Mouse (Mus musculus): ENCODE results near the gene Pi4k2a. TPM values are rescaled to one million over a fixed set of nuclear protein-coding genes. Genes with fewer than 3 reads are reported as not detected.

Pi4k2a gene
- total and polyA plus RNA-seq, 2 experiments from 2014 or later: 16.3 to 34.1 TPM

GRCm38 (mm10) chr19:42125501-42126218 is 35.4 kb downstream of the Pi4k2a start:
- Histone ChIP-seq H3K4me1 (ENCODE audit: insufficient read depth) (peaks cover 7% of the 10 kb centered on the region), H3K9me3 (ENCODE audit: low read length) (no peaks in the 10 kb centered on the region), H3K4me3 (ENCODE audit: low read depth, low read length) (no peak overlapping the region), H3K9ac (no peak overlapping the region), H3K4me2 (ENCODE audit: low read depth) (no peak overlapping the region), H3K36me3 (ENCODE audit: insufficient read depth) (peaks cover 30% of the 10 kb centered on the region), H3K27ac (ENCODE audit: low read depth, low read length) (no peak overlapping the region), H3K27me3 (ENCODE audit: insufficient read depth, low read length) (no peaks in the 10 kb centered on the region)
- 66% methylated on average over 11 of the region's 11 CpGs for WGBS
- no peak for TF ChIP-seq CTCF (IDR thresholded peaks at IDR 0.05; ENCODE audit: low read depth)
- no peak for ATAC-seq
- no peak for DNase-seq

- Histone ChIP-seq H3K9ac (no peak overlapping the region), H3K36me3 (ENCODE audit: insufficient read depth) (peaks cover 25% of the 10 kb centered on the region)
- WGBS: 93% methylated on average over 6 of the region's 6 CpGs
These were observed 35.9 kb downstream of the Pi4k2a start for GRCm38 (mm10) chr19:42126219-42126605.

DNA sequence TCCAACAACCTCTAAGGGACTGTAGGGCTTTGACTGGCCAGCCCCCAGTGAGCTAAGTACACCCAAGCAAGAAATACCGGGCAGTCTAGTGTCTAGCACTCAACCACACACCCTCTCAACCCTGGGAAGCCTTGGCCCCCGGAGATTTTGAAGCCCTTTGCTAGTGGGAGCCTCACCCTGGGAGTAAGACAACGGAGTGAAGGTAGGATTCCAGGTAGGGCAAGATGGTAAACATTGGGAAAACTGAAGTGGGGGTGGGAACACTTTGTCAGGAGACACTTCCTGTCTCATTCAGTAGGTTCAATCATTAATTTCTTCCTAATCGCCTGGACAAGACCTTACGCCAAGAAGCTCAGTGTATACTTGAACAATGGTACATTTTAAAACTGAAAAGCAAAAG is 36.8 kb downstream of the Pi4k2a start:
- DNase-seq: no peak
- 92% methylated on average over 5 of the region's 5 CpGs for WGBS
- TF ChIP-seq CTCF (IDR thresholded peaks at IDR 0.05; ENCODE audit: low read depth): no peak
- Histone ChIP-seq H3K27ac (ENCODE audit: low read depth, low read length) (no peak overlapping the region), H3K36me3 (ENCODE audit: insufficient read depth) (peaks cover 18% of the 10 kb centered on the region), H3K27me3 (ENCODE audit: insufficient read depth, low read length) (no peaks in the 10 kb centered on the region), H3K4me2 (ENCODE audit: low read depth) (no peak overlapping the region), H3K9me3 (ENCODE audit: low read length) (no peaks in the 10 kb centered on the region), H3K4me1 (ENCODE audit: insufficient read depth) (peaks cover 7% of the 10 kb centered on the region), H3K4me3 (ENCODE audit: low read depth, low read length) (no peak overlapping the region), H3K9ac (no peak overlapping the region)
- no peak for ATAC-seq

More at GRCm38 (mm10) chr19:42126219-42126605, 35.9 kb downstream of the Pi4k2a start:
- H3K4me3 ChIP-seq (ENCODE audit: low read depth, low read length): no peak overlapping the region
- H3K4me1 ChIP-seq (ENCODE audit: insufficient read depth): peaks cover 7% of the 10 kb centered on the region
- DNase-seq: no peak
- no peaks in the 10 kb centered on the region for H3K27me3 ChIP-seq (ENCODE audit: insufficient read depth, low read length)
- no peaks in the 10 kb centered on the region for H3K9me3 ChIP-seq (ENCODE audit: low read length)
- H3K4me2 ChIP-seq (ENCODE audit: low read depth): no peak overlapping the region
- no peak for TF ChIP-seq CTCF (IDR thresholded peaks at IDR 0.05; ENCODE audit: low read depth)
- no peak overlapping the region for H3K27ac ChIP-seq (ENCODE audit: low read depth, low read length)
- no peak for ATAC-seq

GRCm38 (mm10) chr19:42128052-42128740 is 37.9 kb downstream of the Pi4k2a start:
- no peak for TF ChIP-seq CTCF (IDR thresholded peaks at IDR 0.05; ENCODE audit: low read depth)
- Histone ChIP-seq H3K36me3 (ENCODE audit: insufficient read depth) (peaks cover 8% of the 10 kb centered on the region; the same call in 1 of the 2 replicates), H3K4me3 (ENCODE audit: low read depth, low read length) (peak overlapping the region; percentile 52), H3K9me3 (ENCODE audit: low read length) (no peaks in the 10 kb centered on the region), H3K27ac (ENCODE audit: low read depth, low read length) (no peak overlapping the region), H3K27me3 (ENCODE audit: insufficient read depth, low read length) (no peaks in the 10 kb centered on the region), H3K9ac (peak overlapping the region; percentile 62), H3K4me1 (ENCODE audit: insufficient read depth) (peaks cover 7% of the 10 kb centered on the region), H3K4me2 (ENCODE audit: low read depth) (peak overlapping the region; percentile 98)
- DNase-seq (no peak), ATAC-seq (no peak)
- WGBS: 5% methylated on average over 23 of the region's 23 CpGs

GRCm38 (mm10) chr19:42128787-42129508 is 38.7 kb downstream of the Pi4k2a start, which contains the start of gene Avpi1:
Gene Avpi1, minus strand, starts transcription at chr19:42129059.
- 1% methylated on average over 54 of the region's 54 CpGs for WGBS
- no peaks in the 10 kb centered on the region for H3K9me3 ChIP-seq (ENCODE audit: low read length)
- H3K9ac ChIP-seq: peak within 1 kb of the TSS; percentile 62
- peaks cover 7% of the 10 kb centered on the region for H3K4me1 ChIP-seq (ENCODE audit: insufficient read depth)
- peaks cover 2% of the 10 kb centered on the region; the same call in 1 of the 2 replicates for H3K36me3 ChIP-seq (ENCODE audit: insufficient read depth)
- H3K27me3 ChIP-seq (ENCODE audit: insufficient read depth, low read length): no peaks in the 10 kb centered on the region
- ATAC-seq: peak; percentile 98
- peak within 1 kb of the TSS; percentile 52 for H3K4me3 ChIP-seq (ENCODE audit: low read depth, low read length)
- peak within 1 kb of the TSS; percentile 98 for H3K4me2 ChIP-seq (ENCODE audit: low read depth)
- no peak for TF ChIP-seq CTCF (IDR thresholded peaks at IDR 0.05; ENCODE audit: low read depth)
- DNase-seq: peak; percentile 97
- H3K27ac ChIP-seq (ENCODE audit: low read depth, low read length): peak within 1 kb of the TSS; percentile 22

- no peak for TF ChIP-seq CTCF (IDR thresholded peaks at IDR 0.05; ENCODE audit: low read depth)
- Histone ChIP-seq H3K9me3 (ENCODE audit: low read length) (no peaks in the 10 kb centered on the region), H3K36me3 (ENCODE audit: insufficient read depth) (no peaks in the 10 kb centered on the region; the same call in 1 of the 2 replicates), H3K4me3 (ENCODE audit: low read depth, low read length) (peak overlapping the region; percentile 52), H3K27ac (ENCODE audit: low read depth, low read length) (peak overlapping the region; percentile 22), H3K27me3 (ENCODE audit: insufficient read depth, low read length) (no peaks in the 10 kb centered on the region), H3K4me2 (ENCODE audit: low read depth) (peak overlapping the region; percentile 98), H3K4me1 (ENCODE audit: insufficient read depth) (peaks cover 7% of the 10 kb centered on the region), H3K9ac (peak overlapping the region; percentile 62)
- no peak for DNase-seq
- peak; percentile 12 for ATAC-seq
- 11% methylated on average over 14 of the region's 14 CpGs for WGBS
These were observed 39.4 kb downstream of the Pi4k2a start for GRCm38 (mm10) chr19:42129509-42130293.
